Mouse (Mus musculus) heart, postnatal 0 days (tissue): ENCODE data around the gene Ccdc88c.
A peak's percentile ranks its signal among the peaks of the same experiment; 100 is the strongest.

Experiments
- CTCF ChIP-seq: IDR thresholded peaks from 2 replicates; pipeline ENCODE4 v1.5.1; 2016; ENCODE audit warnings: antibody characterized with exemption, control low read depth, low read depth
- EP300 ChIP-seq: IDR thresholded peaks from 2 replicates; pipeline ENCODE4 v1.6.1; 2016; ENCODE audit warnings: antibody characterized with exemption, low read depth

DNA sequence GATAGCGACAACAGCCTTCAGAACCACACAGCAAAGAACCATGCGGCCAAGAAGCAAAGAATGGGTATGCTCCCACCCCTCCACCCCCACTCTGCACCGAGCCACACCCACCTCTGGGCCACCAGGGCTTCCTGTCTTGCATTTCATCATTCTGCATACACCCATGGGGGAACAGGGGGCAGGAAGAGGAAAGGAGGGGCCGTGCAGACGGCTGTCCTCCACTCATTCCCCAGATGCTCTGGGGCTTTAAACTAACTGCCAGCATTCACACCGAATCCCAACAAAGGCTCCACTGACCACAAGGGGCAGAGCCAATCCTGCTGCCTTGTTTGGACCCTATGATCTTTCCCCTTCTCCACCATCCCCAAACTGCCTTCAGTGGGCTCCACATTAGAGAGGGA is 10.9 kb downstream of the Ccdc88c start:
- TF ChIP-seq EP300: no peak
- TF ChIP-seq CTCF: 0 out of 2 replicates have a peak, but pooled peaks have one; percentile 2
